Mouse (Mus musculus) inflammation-experienced regulatory T-cells, adult 6 months (primary cell): Measurements from ENCODE around the gene Pax6. TPM values are rescaled to one million over a fixed set of nuclear protein-coding genes. Genes with fewer than 3 reads are reported as not detected.

ENCODE experiments used
- ATAC-seq: one replicate; pipeline ENCODE4 v1.8.0; 2017
- polyA plus RNA-seq, 3 experiments: library from polyadenylated mRNA; unstranded; fragments of 100-300 nt; shearing (Covaris generic); gene quantifications; one replicate each; pipeline ENCODE4 v1.2.1; 2017

Gene Pax6
- polyA plus RNA-seq = under 1 TPM in 2 of 3 experiments, not detected in 1; 0.20 to 0.67 TPM

DNA sequence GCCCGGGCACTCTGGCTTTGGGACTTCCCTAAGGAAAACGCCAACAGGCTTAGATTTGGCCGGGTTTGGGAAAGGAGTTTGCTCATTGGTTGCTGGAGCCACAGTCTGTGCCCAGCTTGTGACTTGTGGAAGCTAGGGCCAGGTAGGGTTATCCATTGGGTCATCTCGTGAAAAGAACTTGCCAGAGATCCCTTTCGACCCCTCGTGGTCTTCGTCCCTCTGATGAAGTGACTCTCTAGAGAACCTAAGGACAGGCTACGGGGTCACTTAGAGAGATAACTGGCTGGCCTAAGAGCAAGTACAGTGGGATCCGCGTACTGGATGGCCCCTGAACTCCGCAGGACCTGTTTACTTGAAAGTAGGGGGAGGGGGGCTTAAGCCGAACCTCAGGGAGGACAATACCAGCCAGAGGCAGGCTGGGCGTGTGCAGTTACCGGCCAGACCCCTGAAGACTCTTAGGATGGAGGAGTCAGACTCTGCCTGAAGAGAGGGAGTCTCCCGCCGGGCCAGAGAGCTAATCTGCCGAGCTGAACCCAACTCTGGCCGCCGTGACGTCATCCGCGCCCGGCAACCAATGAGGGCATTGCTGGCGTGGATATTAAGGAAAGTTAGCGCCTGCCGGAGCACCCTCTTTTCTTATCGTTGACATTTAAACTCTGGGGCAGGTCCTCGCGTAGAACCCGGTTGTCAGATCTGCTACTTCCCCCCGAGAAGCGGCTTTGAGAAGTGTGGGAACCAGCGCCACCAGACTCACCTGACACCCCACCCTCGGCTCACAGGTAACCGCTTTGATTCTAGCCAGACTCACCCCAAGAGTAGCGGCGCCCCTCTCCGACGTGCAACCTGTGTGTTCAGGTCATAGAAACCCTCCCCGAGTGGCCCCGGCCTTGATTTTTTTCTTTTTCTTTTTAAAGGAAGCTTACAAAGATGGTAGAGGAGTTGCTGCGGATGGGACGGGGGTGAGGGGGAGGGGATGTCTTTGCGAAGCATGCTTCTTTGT lies at the start of gene Pax6:
TSS of gene Pax6 (plus strand) at position 630 of the 1,000 bp plus-strand sequence.
- ATAC-seq = no peak

DNA sequence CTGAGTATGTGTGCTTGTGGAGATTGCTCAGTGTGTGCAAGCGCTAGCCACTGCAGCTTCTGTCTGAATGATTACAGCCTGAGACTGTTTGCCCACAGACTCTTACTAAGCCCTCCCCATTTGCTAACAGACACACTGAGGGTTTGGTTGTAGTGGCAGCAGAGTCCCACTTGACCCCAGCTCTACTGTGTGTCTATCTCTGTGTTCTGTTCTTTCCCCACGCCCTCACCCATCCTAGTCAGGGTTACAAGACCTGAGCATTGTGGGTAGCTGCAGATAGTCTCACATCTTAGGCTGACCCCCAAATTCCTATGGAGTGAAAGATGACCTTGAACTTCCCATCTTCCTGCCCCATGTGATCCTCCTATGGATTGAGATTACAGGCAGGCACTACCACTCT lies 19.8 kb upstream of the Pax6 start:
- ATAC-seq = no peak

DNA sequence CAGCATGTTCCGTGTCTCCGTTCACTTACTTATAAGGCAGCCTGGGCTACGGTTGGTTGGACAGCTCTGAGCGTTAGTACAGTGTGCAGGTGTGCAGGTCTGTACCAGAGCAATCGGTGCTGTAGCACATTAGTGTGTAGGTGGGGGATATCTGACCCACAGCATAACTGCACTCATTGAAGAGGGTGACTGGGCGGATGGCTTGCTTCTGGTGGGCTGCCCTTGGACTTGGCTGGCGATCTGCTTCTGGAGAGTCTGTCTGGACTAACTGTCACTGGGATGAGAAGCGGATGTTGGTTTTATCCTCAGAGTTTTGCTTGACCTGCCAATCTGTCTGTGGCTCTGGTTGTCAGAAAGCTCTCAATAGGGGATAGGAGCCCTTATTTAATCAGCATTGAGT lies 12.2 kb upstream of the Pax6 start:
- ATAC-seq = no peak

DNA sequence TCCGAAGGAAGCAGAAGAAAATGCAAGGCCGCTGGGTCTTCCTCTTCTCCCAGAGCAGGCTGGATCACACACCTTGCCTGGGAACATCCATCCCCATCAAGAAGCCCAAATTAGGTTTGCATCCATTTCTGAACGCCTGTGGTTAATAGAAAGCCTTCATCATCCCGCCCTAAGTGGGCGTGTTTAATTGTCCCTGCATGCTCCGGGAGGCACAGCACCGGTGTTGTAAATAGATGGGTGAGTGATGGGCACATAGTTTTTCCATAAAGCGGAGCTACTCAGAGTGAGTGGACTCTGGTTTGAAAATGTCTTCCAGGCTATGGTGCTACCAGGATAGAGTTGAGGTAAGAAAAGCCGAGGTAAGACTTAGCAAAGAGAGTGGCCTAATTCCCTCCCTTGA lies 9.3 kb upstream of the Pax6 start:
- ATAC-seq = no peak

DNA sequence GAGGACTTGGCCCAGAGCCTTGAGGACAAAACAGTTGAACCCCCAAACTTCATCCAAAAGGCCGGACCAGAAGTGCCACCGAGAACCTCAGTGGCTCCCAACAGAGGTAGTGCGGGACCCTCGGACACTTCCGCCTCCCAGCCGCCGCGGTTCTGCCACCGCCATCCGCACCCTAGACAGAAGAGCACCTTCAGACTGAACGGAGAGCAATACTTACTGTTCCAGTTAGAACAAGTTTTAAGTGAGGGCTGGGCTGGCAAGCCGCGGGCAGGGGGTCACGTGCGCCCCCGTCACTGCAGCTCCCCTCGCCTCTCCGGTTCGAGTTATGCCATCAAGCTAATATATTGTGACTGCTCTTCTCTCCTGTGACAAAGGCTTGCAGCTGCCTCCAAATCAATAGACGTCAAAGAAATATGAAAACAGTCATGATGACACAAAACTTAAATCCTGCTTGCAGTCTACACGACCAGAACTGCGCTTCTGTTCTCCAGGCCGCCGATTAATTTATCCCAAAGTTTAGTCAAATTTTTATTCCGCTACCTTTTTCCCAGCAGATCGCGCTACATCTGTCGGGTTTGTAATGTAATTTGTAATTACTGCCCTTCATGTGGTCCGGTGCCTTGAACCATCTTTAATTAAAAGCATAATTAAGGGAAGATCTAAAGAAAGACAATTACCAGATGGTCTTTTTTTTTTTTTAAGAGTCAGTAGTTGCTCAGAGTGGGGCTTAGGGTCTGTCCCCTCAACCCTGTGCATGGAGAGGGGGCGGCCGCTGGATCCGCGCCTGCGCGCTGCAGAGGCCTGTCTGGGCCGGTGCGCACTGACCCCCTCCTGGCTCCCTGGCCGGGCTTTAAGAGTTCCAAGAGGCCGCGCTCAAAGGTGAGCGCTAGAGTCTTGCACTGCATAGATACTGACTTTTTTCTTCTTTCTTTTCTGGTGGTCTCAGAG lies 8.5 kb upstream of the Pax6 start:
- no peak for ATAC-seq

DNA sequence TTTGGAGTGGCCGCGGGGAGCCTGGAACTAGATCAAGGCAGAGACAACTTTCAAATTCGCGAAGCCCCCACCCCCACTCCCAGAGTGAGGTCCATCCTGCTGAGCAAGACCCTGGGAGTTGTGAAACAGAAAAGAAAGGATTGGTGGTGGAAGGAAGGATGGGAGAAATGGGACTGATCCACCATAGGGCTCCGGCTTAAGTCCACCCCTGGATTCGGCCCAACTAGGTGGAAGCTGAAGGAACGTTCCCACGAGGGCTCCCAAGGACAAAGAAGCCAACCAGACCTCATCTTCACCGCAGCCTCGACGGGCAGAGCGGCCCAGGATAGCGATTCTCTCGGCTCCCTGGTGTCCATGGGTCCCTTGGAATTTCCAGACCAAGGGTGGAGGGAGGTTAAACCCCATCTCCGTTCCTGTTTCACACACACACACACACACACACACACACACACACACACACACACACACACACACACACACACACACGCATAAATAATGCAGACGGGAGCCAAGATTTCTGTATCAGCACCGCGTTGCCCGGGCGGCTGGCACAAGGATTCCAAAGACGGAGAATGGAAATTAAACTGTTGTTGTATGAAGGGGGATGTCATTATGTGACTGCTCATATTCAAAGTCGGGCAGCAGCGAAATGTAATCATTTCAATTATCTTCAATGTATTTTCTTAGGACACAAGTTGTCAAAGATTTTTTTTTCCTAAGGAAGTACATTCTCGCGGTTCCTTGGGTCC lies 7.7 kb upstream of the Pax6 start:
- ATAC-seq = no peak

DNA sequence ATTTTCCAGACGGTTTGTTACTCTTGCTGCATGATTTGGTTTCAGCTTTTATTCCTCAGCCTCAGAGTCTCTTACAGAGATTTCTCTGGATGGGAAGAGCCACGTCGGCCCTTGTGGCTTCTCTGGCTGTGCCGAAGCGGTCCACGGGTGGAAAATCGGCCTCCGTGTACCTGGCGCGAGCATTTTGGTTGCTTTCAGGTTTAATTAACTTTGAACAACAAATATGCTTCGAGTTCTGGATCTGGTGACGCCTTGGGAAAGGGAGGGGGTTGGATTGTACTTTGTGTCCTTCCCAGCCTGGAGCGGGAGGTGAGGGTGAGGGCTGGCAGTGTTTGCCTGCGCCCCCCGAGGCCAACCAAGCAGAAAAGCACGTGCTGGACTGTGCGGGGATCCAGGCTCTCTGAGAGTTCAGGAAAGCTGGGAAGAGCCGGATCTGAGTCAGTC lies 7.1 kb upstream of the Pax6 start:
- no peak for ATAC-seq

DNA sequence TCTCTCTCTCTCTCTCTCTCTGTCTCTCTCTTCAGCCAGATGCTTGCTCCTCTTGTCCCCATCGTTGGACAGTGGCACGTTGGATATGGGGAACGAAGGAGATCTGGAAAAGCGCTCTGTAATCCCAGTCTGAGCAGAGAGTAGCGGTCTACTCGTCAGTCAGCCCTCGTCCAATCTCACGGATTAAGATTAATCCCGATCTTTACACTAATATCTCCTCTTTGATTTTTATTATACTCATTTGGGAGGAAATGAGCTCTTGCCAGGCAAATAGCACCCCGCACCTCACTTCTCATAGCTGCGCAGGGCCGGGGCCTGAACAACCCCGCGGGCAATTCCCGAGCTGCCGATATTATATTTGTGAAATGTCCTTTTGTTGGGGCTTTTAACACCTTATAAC lies 6.6 kb upstream of the Pax6 start:
- no peak for ATAC-seq

DNA sequence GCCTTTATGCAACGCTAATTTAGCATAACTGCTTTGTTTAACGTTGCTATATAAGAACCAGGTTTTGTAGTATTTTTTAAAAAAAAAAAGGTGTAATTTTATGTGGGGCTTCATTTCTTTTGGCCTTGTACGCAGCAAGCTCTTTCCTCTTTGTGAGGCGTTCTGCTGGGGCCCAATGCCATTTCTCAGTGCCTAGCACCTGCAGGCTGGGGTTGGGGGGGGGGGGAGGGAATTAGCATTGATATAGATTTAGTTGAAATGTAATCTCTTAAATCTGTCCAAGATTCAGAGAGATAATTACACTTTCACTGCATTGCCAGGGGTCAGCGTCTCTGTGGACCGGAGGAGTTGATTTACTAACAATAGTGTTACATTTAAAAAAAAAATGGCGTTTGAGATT lies 6.1 kb upstream of the Pax6 start:
- ATAC-seq = no peak

DNA sequence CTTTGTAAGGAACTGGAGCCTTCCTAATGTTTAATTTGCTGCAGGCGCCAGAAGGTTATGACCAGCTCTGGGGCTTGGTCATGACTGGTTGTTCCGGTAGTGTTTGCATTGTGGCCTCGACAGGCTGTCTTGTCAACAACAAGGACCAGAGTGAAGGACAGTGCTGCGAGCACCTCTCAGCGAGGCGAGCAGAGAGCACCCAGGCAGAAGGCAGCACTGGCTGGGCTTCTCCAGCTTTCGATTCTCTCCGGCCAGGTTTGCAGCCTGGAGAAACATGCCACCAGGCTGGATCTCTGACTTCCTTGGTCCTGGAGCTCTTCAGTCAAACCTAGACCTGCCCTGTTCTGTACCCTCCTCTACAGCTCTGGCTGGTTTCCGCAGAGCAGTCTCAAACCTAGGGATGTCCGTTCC lies 5.6 kb upstream of the Pax6 start:
- no peak for ATAC-seq

DNA sequence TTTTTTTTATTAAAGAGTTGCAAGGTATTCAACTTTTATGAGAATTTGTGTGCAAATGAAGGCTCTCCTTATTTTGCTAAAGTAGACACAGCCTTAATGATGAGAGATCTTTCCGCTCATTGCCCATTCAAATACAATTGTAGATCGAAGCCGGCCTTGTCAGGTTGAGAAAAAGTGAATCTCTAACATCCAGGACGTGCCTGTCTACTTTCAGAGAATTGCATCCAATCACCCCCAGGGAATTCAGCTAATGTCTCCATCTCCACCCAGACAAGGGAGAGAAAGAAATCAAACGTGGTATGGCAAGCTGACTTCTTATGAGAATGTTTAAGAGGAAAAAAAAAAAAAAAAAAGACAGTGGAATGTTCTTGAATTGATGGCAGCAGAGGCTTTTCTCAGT lies 3.7 kb upstream of the Pax6 start:
- ATAC-seq = no peak

DNA sequence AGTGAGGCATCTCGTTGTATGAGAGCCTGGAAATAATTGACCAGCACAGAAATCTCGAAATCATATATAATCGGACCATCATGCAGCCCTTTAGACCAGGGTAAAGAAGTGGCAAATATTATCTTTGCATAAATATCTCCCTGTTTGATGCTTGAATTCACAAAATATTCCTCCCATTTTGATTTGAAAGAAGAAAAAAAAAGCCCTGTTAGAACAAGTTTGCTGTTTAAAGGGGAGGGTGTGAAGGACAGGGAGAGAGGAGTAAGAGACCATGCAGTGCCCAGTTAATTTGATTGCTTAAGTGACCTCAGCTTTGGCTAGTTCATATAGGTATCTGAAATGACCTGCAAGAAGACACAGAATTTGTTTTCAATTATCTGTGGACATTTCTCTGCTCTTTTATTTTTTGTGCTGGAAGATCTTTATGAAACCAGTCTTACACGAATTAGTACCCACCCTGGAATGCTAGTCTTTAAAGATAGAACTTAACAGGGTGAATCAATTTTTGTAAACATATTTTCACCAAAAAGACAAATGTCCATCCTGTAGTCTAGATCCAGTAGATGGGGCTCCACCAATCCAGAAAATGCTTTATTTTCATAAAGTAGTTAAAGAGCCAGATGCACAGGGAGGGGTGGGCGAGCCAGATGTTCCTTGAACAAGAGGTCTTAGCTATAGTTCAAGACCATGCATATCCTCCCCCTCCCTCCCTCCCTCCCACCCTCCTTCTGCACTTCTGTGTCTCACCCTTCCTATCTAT lies 3.0 kb upstream of the Pax6 start:
- no peak for ATAC-seq

DNA sequence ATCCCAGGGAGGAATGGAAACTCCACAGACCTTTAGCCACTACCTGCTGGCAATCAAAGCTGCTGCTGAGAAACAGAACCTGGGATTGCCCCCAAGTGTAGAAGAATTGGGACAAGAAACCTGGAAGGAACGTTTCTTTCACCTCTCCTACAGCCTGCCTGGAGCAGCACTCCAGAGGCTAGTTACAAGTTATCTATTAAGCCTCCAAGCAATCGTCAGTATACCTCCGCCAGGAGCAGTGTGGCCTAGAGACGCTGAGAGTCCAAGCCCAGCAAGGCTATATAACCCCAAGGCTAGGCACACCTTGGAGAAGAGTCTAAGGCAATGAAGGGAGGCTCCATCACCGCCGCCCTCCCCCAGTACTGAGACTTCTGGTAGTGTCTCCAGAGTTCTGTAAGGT lies 2.4 kb upstream of the Pax6 start:
- no peak for ATAC-seq

DNA sequence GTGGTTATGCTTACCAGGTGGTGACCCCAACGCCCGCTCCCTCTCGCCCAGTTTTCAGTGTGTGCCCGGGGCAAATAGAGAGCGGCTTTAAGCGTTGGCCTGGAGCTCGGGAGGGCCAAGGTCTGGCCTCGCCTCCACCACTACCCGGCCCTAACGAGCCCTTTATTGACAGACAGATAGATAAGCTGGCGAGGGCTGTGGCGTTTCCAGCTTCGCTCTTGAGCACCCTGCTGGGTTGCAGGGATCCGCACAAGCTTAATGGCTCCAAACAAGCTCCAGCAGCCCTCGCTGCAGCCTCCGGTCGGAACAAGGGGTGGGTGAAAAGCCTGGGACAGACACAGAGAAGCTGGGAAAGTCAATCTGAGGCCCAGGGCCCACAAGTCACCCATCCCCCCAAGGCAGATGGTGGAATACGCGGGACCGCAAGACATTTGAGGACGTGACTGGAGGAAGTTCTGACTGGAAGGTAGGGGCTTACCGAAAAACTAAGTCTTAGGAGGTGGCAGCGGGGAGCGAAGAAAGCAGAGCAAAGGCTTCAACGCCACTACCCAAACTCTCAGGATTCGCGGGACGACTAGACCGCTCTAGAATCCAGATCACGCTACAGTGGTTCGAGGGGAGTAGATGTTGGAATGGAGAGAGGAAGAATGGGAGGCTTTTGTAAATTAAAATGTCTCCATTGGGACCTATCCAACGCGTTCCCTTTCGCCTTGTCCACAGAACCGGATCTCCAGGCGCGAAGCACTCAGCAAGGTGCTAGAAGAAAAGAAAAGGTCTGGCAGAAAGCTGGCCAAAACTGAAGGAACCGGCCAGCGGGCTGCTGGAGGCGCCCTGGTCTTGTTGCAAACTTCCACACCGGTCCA lies 1.7 kb upstream of the Pax6 start:
- ATAC-seq = no peak

DNA sequence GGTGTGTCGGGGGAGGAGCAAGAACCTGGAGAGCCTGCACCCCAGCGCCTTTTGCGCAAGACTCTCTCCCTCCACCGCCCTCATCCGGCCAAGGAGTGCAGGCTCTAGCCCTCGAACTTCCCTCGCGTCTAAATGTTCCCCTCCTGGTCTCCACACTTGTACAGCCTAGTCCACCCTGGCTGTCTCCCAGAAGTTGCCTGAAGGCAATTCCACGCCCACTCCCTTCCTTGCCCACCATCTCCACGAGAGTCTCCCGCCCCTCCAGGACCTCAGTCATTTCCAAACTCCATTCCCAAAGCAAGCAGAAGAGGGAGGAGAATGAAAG lies 1.1 kb upstream of the Pax6 start:
- no peak for ATAC-seq

DNA sequence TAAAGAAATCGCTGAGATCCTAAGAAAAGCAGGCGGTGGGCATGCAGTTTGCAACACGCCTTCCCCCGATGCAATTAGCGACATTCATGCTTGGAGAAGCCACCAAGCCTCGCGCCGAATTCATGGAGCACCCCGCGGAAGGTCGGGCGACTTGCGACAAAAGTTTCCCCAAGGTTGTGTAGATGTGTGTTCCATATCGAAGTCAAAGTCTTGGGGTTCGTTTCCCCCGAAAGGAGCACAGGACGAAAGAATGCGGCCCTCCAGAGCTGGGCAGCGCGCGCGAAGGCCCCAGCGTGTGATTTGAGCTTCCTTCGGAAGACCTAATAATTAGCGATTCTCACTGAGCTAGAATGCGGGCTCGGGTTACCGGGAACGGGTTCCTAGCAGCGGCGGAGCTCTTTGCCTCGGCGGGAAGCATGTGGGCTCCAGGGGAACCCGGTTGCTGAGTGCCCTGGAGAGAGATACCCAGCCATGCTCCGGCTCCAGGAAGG lies 716 bp downstream of the Pax6 start:
- ATAC-seq = no peak

DNA sequence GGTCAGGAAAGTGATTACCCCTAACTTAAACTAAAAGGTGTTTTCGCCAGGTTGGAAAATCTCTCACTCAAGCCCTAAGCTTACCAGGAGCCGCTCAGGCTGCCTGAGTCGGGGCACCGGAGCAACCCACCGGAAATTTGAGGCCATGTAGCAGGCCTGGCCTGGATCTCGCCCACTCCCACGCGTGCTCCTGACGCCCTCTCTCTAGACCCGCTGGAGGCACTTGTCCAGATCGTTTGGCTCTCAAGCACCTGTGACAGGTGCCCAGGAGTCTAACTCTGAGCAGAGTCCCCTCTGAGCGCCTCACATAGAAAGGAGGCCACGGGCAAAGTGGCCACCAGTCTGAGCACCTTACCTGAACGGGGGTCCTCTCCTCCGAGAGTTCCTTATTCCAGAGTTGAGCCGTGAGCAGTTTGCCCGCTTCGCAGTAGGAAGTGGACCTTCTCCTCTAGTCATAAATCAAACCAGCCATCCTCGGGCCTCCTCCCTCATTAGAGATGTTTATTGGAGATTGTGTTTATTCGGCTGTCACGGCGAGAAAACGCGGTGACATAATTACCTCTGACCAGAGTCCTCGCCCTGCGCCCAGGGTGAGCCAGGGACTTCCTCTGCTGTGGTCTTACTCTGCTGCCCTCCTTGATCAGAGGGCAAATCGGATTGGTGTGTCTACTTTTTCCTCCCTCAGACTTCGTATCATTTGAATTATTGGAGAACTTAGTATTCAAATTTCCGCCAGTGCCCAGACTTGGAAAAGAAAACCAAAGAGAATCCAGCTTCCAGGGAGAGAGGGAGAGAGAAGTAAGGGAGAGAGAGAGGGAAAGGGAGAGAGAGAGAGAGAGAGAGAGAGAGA lies 1.4 kb downstream of the Pax6 start:
- ATAC-seq = no peak

DNA sequence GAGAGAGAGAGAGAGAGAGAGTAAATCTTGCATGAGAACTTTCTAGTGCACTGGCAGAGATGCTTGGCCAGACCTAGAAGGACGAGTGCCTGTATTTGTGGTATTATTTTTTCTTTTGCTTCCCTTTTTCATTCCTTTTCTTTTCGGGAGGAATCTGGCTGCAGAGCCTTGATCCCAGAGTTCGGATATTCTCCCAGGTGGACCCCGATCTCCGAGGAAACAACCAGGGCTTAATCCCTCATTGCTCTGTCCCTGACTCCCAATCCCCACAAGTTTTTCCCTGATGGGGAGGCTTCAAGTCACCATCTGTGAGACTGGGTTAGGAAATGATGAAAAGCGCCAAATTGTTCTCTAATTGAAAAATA lies 2.0 kb downstream of the Pax6 start:
- no peak for ATAC-seq

DNA sequence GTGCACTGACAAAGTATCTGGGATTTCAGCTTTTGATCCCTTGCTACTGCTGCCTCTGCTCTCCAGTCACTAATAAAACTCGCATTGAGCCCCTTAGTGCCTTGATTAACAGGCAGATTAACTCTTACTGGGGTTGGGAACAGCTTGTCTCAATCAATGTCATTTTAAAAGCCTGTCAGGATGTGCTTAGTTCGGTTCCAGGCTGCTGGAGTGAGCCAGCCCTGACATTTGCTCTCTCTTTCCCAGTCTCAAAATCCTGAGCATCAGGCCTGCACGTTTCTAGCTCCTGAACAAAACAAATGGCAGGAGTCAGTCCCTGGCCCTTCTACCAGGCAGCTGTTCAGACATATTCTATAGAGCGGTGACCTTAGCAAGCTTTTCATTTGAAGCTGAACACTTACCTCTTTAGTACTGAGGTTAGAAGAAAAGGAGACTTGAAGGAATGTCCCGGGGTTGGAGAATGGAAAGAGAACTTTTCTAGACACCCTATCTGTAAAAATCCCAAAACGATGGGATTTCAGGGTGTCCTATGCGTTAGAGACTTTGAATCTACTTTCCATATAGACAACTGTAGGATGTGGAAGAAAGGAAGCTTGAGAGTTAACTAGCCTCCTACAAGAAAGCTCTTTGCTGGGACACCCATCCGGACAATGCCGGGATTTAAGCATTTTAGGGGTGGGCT lies 2.6 kb downstream of the Pax6 start:
- ATAC-seq = no peak
